Mouse (Mus musculus): ENCODE results near the gene Apoc3. TPM values are rescaled to one million over a fixed set of nuclear protein-coding genes. Genes with fewer than 3 reads are reported as not detected.

Gene Apoc3
- total RNA-seq (2023) = not detected in 2 replicates

GRCm38 (mm10) chr9:46235596-46235648 lies at the start of gene Apoc3:
Gene Apoc3, minus strand, starts transcription at chr9:46235636.

DNA sequence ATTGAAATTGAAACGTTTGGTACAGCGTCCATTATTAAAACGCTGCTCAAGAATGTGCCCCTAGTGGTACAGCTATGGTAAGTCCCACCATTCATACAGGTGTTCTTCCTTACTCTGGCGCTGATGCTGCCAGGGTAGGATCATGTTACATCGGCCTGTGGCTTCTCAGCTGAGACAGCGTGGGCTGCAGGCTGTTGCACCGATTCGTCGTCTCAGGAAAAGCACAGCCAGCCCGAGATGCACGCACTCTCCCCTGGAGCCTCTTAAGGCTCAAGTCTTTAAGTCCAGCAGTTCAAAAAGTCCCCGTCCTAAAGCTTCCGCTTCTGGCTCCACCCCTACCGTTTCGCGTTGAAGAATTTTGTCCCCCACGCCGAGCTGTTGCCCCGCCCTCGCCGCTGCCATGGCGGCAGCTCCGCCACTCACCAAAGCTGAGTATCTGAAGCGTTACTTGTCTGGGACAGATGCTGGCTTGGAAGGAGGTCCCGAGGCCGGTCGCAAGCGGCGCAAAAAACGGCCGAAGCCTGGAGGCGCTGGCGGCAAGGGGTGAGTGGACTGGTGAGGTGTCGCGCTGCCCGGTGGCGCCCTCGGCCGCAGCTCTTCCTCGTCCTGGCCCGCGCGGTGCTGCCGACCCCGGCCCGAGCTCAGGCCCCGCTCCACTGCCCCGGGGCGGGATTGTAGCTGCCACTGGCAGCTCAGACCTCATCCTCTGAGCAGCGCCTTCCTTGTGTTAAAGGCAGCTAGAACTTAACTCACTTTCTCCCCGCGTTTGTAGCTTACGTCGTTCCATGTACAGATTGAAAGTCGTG lies 47.4 kb upstream of the Apoc3 start, which contains the start of gene Bud13:
Gene Bud13 (plus strand): TSS at position 378 of the 806 bp plus-strand sequence.

DNA sequence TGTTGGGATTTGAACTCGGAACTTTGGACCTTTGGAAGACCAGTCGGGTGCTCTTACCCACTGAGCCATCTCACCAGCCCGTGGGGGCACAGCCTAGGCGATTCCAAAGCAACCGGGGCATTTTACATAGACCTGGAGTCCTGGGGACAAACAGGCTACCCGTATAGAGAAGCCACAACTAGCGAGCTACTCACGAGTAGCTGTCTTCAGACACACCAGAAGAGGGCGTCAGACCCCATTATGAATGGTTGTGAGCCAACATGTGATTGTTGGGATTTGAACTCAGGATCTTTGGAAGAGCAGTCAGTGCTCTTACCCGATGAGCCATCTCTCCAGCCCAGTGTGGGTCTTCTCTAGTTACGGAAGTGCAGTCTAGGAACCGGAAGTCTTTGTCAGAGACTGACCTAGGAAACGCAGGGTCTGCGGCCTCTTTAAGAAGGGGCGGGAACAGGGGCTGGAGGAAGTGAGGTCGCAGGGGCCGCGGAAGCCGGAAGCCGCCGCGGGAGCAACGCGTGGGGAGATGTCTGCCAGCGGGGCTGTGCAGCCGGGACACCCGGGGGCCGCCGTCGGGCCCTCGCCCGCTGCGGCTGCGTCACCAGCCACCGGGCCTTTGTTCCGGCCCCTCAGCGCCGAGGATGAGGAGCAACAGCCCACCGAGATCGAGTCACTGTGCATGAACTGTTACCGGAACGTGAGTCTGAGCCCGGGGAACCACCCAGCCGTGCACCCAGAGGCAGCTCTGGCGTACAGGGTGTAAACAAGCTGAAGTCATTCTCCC lies 37.4 kb upstream of the Apoc3 start, which contains the start of gene Zpr1:
Gene Zpr1 (plus strand): TSS at position 388 of the 778 bp plus-strand sequence.

DNA sequence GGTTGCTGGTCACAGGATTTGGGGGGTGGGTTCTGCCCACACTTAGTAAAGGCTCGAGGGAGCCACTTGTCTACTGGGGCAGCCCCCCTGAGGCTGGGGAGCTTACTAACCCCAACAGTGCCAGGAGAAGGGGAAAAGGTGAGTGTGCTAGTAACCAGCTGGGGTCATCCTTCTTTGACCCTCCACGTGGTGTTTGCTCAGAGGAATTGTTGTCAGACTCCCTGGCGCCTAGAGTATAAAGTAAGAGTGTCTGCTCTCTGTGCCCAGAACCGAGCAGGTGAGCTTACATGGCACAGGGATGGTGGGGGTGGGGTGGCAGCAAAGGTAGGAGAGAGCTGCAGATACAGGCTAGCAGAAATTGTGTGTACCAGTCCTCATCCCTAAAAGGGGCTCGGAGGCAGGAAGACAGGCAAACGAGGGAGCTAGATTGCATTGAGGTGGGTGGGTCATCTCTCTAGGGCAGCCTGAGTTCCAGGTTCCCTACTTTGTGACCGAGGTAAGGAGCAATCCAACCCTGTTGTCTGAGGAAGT lies 33.0 kb upstream of the Apoc3 start, which contains the start of gene Apoa5:
Gene Apoa5 (plus strand): TSS at position 291 of the 531 bp plus-strand sequence.

GRCm38 (mm10) chr9:46240526-46241153 lies 5.2 kb upstream of the Apoc3 start, which contains the start of gene Apoa4:
Gene Apoa4, plus strand, starts transcription at chr9:46240696.

GRCm38 (mm10) chr9:46228491-46228890 lies 6.9 kb downstream of the Apoc3 start, which contains the start of gene Apoa1:
Gene Apoa1, plus strand, starts transcription at chr9:46228580.

Other genes with a start within 250 kb of the Apoc3 start
- gene Pafah1b2, start 222.9 kb downstream of the Apoc3 start, total RNA-seq (2023) = 46.9 and 67.4 TPM in 2 replicates
- 66.4 and 75.0 TPM in 2 replicates for gene Sik3, start 222.8 kb downstream of the Apoc3 start, total RNA-seq (2023)
- not detected in 2 replicates for gene Apoa1, start 7.1 kb downstream of the Apoc3 start, total RNA-seq (2023)
- gene Apoa4, start 5.1 kb upstream of the Apoc3 start, total RNA-seq (2023) = not detected in 2 replicates
- gene Apoa5, start 33.0 kb upstream of the Apoc3 start, total RNA-seq (2023) = not detected in 2 replicates
- 31.4 and 54.5 TPM in 2 replicates for gene Zpr1, start 37.4 kb upstream of the Apoc3 start, total RNA-seq (2023)
- 16.8 and 20.8 TPM in 2 replicates for gene Bud13, start 47.4 kb upstream of the Apoc3 start, total RNA-seq (2023)
- gene 4931429L15Rik, start 84.3 kb upstream of the Apoc3 start, total RNA-seq (2023) = not detected in 2 replicates